Mouse (Mus musculus): ENCODE data around the gene Atp6v1f. TPM values are rescaled to one million over a fixed set of nuclear protein-coding genes. Genes with fewer than 3 reads are reported as not detected.

Gene Atp6v1f
- 100 to 1,000 TPM in 1 of 2 experiments, 10 to 100 TPM in 1; 94.2 to 103 TPM for total RNA-seq (2021)
- long read RNA-seq, experiment 1, transcript Atp6v1f-201 (2 exons, 703 nt): major isoform, 205 of 214 reads
- long read RNA-seq, experiment 1, partial matches to known transcripts: 6 of 214 reads
- long read RNA-seq, experiment 1, other reads (novel, unspliced or antisense): 3 of 214 reads
- long read RNA-seq, experiment 2, transcript Atp6v1f-201 (2 exons, 703 nt): major isoform, 209 of 216 reads
- long read RNA-seq, experiment 2, partial matches to known transcripts: 5 of 216 reads
- long read RNA-seq, experiment 2, other reads (novel, unspliced or antisense): 2 of 216 reads

GRCm38 (mm10) chr6:29467583-29468354 is at the start of gene Atp6v1f:
Atp6v1f (plus strand) TSS chr6:29467718.
- intact Hi-C loops (cut with DNase I): no loop called here
- DNase-seq: peak; percentile 84 to 89

- intact Hi-C loops (cut with DNase I): no loop called here
- no peak for DNase-seq
Measured at GRCm38 (mm10) chr6:29420596-29420995, 46.9 kb upstream of the Atp6v1f start.

GRCm38 (mm10) chr6:29425118-29425517 is 42.4 kb upstream of the Atp6v1f start:
- no peak for DNase-seq
- intact Hi-C loops (cut with DNase I): no loop called here

GRCm38 (mm10) chr6:29426331-29426730 is 41.2 kb upstream of the Atp6v1f start:
- intact Hi-C loops (cut with DNase I): no loop called here
- no peak for DNase-seq

GRCm38 (mm10) chr6:29428171-29428570 is 39.3 kb upstream of the Atp6v1f start:
- DNase-seq: no peak
- intact Hi-C loops (cut with DNase I): no loop called here

- DNase-seq: peak; percentile 43 to 66
- intact Hi-C loops (cut with DNase I): no loop called here
Measured at GRCm38 (mm10) chr6:29430681-29431420, 36.7 kb upstream of the Atp6v1f start.

GRCm38 (mm10) chr6:29431473-29431872 is 36.0 kb upstream of the Atp6v1f start:
- intact Hi-C loops (cut with DNase I): no loop called here

GRCm38 (mm10) chr6:29432156-29432555 is 35.4 kb upstream of the Atp6v1f start:
- peak in 1 of 2 experiments; percentile 24 for DNase-seq
- intact Hi-C loops (cut with DNase I): no loop called here

More at GRCm38 (mm10) chr6:29431473-29431872, 36.0 kb upstream of the Atp6v1f start:
- DNase-seq: peak; percentile 38 to 42

- intact Hi-C loops (cut with DNase I): no loop called here
- no peak for DNase-seq
Measured at GRCm38 (mm10) chr6:29432676-29433037, 34.9 kb upstream of the Atp6v1f start.

GRCm38 (mm10) chr6:29433038-29433803 is 34.3 kb upstream of the Atp6v1f start, which contains the start of gene Flnc:
Flnc (plus strand) TSS chr6:29433256.
- intact Hi-C loops (cut with DNase I): no loop called here
- peak; percentile 57 to 61 for DNase-seq

- intact Hi-C loops (cut with DNase I): no loop called here
- peak; percentile 68 to 72 for DNase-seq
Measured at GRCm38 (mm10) chr6:29433804-29434795, 33.4 kb upstream of the Atp6v1f start.

- intact Hi-C loops (cut with DNase I): no loop called here
- peak; percentile 58 for DNase-seq
Measured at GRCm38 (mm10) chr6:29434911-29435691, 32.4 kb upstream of the Atp6v1f start.

- intact Hi-C loops (cut with DNase I): no loop called here
- DNase-seq: peak; percentile 32 to 45
Measured at GRCm38 (mm10) chr6:29435940-29436451, 31.5 kb upstream of the Atp6v1f start.

GRCm38 (mm10) chr6:29436461-29436934 is 31.0 kb upstream of the Atp6v1f start:
- peak; percentile 55 to 62 for DNase-seq
- intact Hi-C loops (cut with DNase I): no loop called here

GRCm38 (mm10) chr6:29439251-29439650 is 28.3 kb upstream of the Atp6v1f start:
- intact Hi-C loops (cut with DNase I): no loop called here
- peak; percentile 47 to 63 for DNase-seq

- intact Hi-C loops (cut with DNase I): no loop called here
Measured at GRCm38 (mm10) chr6:29439789-29440188, 27.7 kb upstream of the Atp6v1f start.

GRCm38 (mm10) chr6:29444773-29445172 is 22.7 kb upstream of the Atp6v1f start:
- DNase-seq: peak in 1 of 2 experiments; percentile 37
- intact Hi-C loops (cut with DNase I): no loop called here

More at GRCm38 (mm10) chr6:29439789-29440188, 27.7 kb upstream of the Atp6v1f start:
- DNase-seq: no peak

GRCm38 (mm10) chr6:29445354-29445753 is 22.2 kb upstream of the Atp6v1f start:
- peak in 1 of 2 experiments; percentile 13 for DNase-seq
- intact Hi-C loops (cut with DNase I): no loop called here

Measured in gastrocnemius, postnatal 36 days (tissue).